Mouse (Mus musculus): ENCODE measurements around the gene Shb. TPM values are rescaled to one million over a fixed set of nuclear protein-coding genes. Genes with fewer than 3 reads are reported as not detected.

The Shb gene
- polyA plus RNA-seq, 1 experiment from 2014 or later: 5.5 TPM

DNA sequence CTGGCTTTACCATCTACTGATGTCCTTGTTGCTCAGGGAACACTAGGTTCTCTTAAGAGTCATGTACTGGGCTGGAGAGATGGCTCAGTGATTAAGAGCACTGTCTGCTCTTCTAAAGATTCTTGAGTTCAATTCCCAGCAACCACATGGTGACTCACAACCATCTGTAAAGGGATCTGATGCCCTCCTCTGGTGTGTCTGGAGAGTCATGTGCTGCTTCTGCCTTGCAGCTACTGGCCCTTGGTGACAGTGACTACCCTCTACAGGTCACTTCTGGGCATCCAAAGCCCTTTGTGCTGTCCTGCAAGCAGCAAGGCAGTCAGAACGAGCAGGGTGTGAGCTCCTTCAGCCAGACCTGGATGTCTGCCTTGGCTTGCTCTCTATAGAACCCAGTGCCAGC is 90.5 kb downstream of the Shb start:
- Histone ChIP-seq H3K4me3 (ENCODE audit: low read depth, low read length) (no peak overlapping the region), H3K9ac (ENCODE audit: low read length) (no peak overlapping the region), H3K27ac (replicated peaks) (no peak overlapping the region), H3K36me3 (ENCODE audit: control insufficient read depth, insufficient read depth, low read length) (peaks cover 6% of the 10 kb centered on the region; the same call in 1 of the 2 replicates), H3K27me3 (ENCODE audit: control insufficient read depth, insufficient read depth, low read length) (no peaks in the 10 kb centered on the region), H3K4me2 (replicated peaks; ENCODE audit: low read depth) (no peak overlapping the region), H3K4me1 (replicated peaks; ENCODE audit: control insufficient read depth, insufficient read depth) (0 out of 2 replicates have a peak, but pooled peaks cover 3% of the 10 kb centered on the region), H3K9me3 (ENCODE audit: control insufficient read depth, low read length) (no peaks in the 10 kb centered on the region)
- ATAC-seq (ENCODE audit: low FRiP score, low TSS enrichment): no peak
- TF ChIP-seq CTCF (IDR thresholded peaks at IDR 0.05; ENCODE audit: low read depth): no peak
- no peak for TF ChIP-seq EP300 (optimal IDR thresholded peaks at IDR 0.05)
- 55% methylated on average over 1 of the region's 1 CpGs for WGBS
- DNase-seq (ENCODE audit: low spot score): no peak

DNA sequence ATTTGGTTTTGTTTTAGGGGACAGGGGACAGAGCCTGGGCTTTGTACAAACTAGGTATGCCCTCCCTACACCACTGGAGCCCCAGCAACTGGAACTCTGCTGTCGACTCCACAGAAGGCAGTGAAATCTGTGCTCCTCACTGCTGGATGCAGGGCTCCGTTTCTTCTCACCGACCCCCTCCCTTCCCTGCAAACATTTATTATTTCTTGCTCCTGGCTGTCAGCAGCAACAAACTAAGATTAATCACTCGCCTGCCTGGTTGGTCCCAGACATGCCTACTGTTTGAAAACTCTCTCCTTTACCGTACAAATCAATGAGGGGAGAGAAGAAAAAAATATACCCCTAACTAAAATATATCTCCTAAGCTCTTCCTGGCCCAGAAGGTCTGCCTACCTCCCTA is 93.0 kb downstream of the Shb start:
- no peak overlapping the region for H3K4me3 ChIP-seq (ENCODE audit: low read depth, low read length)
- DNase-seq (ENCODE audit: low spot score) (no peak), ATAC-seq (ENCODE audit: low FRiP score, low TSS enrichment) (no peak)
- no peak overlapping the region for H3K4me2 ChIP-seq (replicated peaks; ENCODE audit: low read depth)
- peaks cover 6% of the 10 kb centered on the region; the same call in 1 of the 2 replicates for H3K36me3 ChIP-seq (ENCODE audit: control insufficient read depth, insufficient read depth, low read length)
- WGBS: 15% methylated on average over 5 of the region's 5 CpGs
- TF ChIP-seq CTCF (IDR thresholded peaks at IDR 0.05; ENCODE audit: low read depth) (no peak), EP300 (optimal IDR thresholded peaks at IDR 0.05) (no peak)
- no peaks in the 10 kb centered on the region for H3K27me3 ChIP-seq (ENCODE audit: control insufficient read depth, insufficient read depth, low read length)
- H3K9me3 ChIP-seq (ENCODE audit: control insufficient read depth, low read length): no peaks in the 10 kb centered on the region
- no peak overlapping the region for H3K27ac ChIP-seq (replicated peaks)
- H3K4me1 ChIP-seq (replicated peaks; ENCODE audit: control insufficient read depth, insufficient read depth): 0 out of 2 replicates have a peak, but pooled peaks cover 4% of the 10 kb centered on the region
- H3K9ac ChIP-seq (ENCODE audit: low read length): no peak overlapping the region

DNA sequence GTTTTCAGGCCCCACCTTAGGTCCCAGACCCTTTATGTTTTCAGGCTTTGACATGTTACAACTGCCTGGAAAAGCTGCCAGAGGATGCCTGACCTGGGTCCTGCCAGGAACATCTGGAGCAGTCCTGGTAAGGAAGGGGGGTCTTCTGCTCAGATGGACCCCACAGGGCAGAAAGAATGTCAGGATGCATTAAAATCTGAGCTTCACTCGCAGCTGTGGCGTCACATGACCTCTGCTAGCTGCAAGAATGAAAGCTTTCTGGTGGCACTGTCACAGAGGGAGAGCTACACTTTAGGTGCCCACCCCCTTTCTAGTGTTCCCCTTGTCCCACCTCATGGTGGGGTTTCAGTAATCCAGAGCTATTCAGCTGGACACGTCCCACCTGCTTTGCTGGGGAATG is 95.3 kb downstream of the Shb start:
- Histone ChIP-seq H3K4me2 (replicated peaks; ENCODE audit: low read depth) (no peak overlapping the region), H3K4me1 (replicated peaks; ENCODE audit: control insufficient read depth, insufficient read depth) (0 out of 2 replicates have a peak, but pooled peaks cover 4% of the 10 kb centered on the region), H3K36me3 (ENCODE audit: control insufficient read depth, insufficient read depth, low read length) (no peaks in the 10 kb centered on the region), H3K4me3 (ENCODE audit: low read depth, low read length) (no peak overlapping the region), H3K27ac (replicated peaks) (no peak overlapping the region), H3K9me3 (ENCODE audit: control insufficient read depth, low read length) (no peaks in the 10 kb centered on the region), H3K9ac (ENCODE audit: low read length) (no peak overlapping the region), H3K27me3 (ENCODE audit: control insufficient read depth, insufficient read depth, low read length) (no peaks in the 10 kb centered on the region)
- ATAC-seq (ENCODE audit: low FRiP score, low TSS enrichment): no peak
- no peak for DNase-seq (ENCODE audit: low spot score)
- no peak for TF ChIP-seq CTCF (IDR thresholded peaks at IDR 0.05; ENCODE audit: low read depth)
- no peak for TF ChIP-seq EP300 (optimal IDR thresholded peaks at IDR 0.05)
- WGBS: 42% methylated on average over 3 of the region's 3 CpGs

DNA sequence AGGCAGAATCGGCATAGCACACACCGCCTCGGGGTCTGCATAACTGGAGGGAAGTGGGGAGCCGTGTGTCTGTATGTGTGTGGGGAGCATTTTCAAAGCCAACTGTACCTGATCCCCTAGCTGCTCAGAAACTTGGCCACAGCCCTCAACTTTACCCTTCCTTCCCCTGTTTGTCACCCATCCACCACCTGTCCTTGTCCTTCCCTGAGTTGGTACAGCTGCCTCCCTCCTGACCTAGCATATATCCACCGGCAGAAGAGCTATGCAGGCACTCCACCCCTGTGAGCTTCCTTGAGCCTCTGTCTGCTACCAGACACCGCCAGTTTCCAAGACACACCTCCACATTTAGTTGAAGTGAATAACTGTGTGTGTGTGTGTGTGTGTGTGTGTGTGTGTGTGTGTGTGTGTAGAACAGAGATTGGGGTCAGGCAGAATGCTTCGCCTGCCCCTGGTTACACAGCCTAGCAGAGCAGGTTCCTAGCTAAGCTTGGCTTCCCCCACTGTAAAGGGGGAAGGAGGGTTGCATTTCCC is 95.8 kb downstream of the Shb start:
- Histone ChIP-seq H3K36me3 (ENCODE audit: control insufficient read depth, insufficient read depth, low read length) (no peaks in the 10 kb centered on the region), H3K4me2 (replicated peaks; ENCODE audit: low read depth) (no peak overlapping the region), H3K9ac (ENCODE audit: low read length) (no peak overlapping the region), H3K27ac (replicated peaks) (0 out of 2 replicates have a peak overlapping the region, but pooled peaks have one; percentile 4), H3K9me3 (ENCODE audit: control insufficient read depth, low read length) (no peaks in the 10 kb centered on the region), H3K27me3 (ENCODE audit: control insufficient read depth, insufficient read depth, low read length) (no peaks in the 10 kb centered on the region), H3K4me3 (ENCODE audit: low read depth, low read length) (no peak overlapping the region), H3K4me1 (replicated peaks; ENCODE audit: control insufficient read depth, insufficient read depth) (0 out of 2 replicates have a peak, but pooled peaks cover 4% of the 10 kb centered on the region)
- DNase-seq (ENCODE audit: low spot score) (no peak), ATAC-seq (ENCODE audit: low FRiP score, low TSS enrichment) (peak; percentile 36; the same call in 1 of the 2 replicates)
- 60% methylated on average over 7 of the region's 7 CpGs for WGBS
- no peak for TF ChIP-seq EP300 (optimal IDR thresholded peaks at IDR 0.05)
- no peak for TF ChIP-seq CTCF (IDR thresholded peaks at IDR 0.05; ENCODE audit: low read depth)

DNA sequence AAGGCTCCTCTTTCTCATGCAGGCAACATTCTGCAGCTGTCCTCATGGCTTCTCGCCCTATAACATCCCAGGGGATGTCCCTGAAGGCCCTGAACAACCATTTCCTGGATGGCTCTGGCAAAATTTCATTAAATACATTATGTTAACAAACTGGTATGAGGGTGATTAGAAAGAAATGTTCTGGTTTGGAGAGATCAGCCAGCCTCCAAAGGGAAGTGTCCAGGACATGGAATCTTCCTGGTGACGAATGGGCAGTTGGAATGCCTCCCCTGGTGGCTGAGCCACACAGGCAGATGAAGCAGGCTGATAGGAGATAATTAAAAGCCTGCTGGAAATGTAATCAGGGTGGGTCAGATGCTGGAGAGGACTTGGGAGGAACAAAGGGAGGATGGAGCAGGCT is 96.4 kb downstream of the Shb start:
- 60% methylated on average over 2 of the region's 2 CpGs for WGBS
- H3K9ac ChIP-seq (ENCODE audit: low read length): no peak overlapping the region
- 0 out of 2 replicates have a peak overlapping the region, but pooled peaks have one; percentile 4 for H3K27ac ChIP-seq (replicated peaks)
- TF ChIP-seq EP300 (optimal IDR thresholded peaks at IDR 0.05) (no peak), CTCF (IDR thresholded peaks at IDR 0.05; ENCODE audit: low read depth) (peak; percentile 45)
- no peak overlapping the region for H3K4me2 ChIP-seq (replicated peaks; ENCODE audit: low read depth)
- no peaks in the 10 kb centered on the region for H3K36me3 ChIP-seq (ENCODE audit: control insufficient read depth, insufficient read depth, low read length)
- DNase-seq (ENCODE audit: low spot score): no peak
- 0 out of 2 replicates have a peak, but pooled peaks cover 4% of the 10 kb centered on the region for H3K4me1 ChIP-seq (replicated peaks; ENCODE audit: control insufficient read depth, insufficient read depth)
- no peak overlapping the region for H3K4me3 ChIP-seq (ENCODE audit: low read depth, low read length)
- H3K27me3 ChIP-seq (ENCODE audit: control insufficient read depth, insufficient read depth, low read length): no peaks in the 10 kb centered on the region
- ATAC-seq (ENCODE audit: low FRiP score, low TSS enrichment): no peak
- no peaks in the 10 kb centered on the region for H3K9me3 ChIP-seq (ENCODE audit: control insufficient read depth, low read length)

DNA sequence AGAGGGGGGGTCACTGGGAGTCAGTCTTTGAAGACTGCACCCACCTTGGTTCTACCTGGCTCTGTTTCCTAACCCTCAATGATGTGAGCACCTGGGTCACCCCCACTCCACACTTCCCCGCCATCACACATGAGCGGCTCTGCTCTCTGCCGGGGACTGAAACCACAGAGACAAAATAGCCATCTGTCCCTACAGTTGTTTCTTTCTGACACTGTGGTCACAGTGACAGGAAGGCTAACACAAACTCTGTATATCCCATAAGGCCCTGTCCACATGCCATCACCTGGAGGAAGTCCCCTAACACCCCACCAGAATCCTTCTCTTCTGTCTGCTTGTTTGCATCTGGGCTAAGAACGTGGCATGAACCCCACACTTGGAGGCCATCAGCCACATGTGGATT is 97.6 kb downstream of the Shb start:
- no peak for ATAC-seq (ENCODE audit: low FRiP score, low TSS enrichment)
- DNase-seq (ENCODE audit: low spot score): no peak
- Histone ChIP-seq H3K9me3 (ENCODE audit: control insufficient read depth, low read length) (no peaks in the 10 kb centered on the region), H3K4me1 (replicated peaks; ENCODE audit: control insufficient read depth, insufficient read depth) (0 out of 2 replicates have a peak, but pooled peaks cover 4% of the 10 kb centered on the region), H3K4me3 (ENCODE audit: low read depth, low read length) (no peak overlapping the region), H3K4me2 (replicated peaks; ENCODE audit: low read depth) (no peak overlapping the region), H3K36me3 (ENCODE audit: control insufficient read depth, insufficient read depth, low read length) (no peaks in the 10 kb centered on the region), H3K27ac (replicated peaks) (no peak overlapping the region), H3K27me3 (ENCODE audit: control insufficient read depth, insufficient read depth, low read length) (no peaks in the 10 kb centered on the region), H3K9ac (ENCODE audit: low read length) (no peak overlapping the region)
- TF ChIP-seq CTCF (IDR thresholded peaks at IDR 0.05; ENCODE audit: low read depth) (no peak), EP300 (optimal IDR thresholded peaks at IDR 0.05) (no peak)
- 81% methylated on average over 4 of the region's 4 CpGs for WGBS

All from stomach, postnatal 0 days (tissue).